Mouse (Mus musculus): ENCODE data around the gene Dgki.
A peak's percentile ranks its signal among the peaks of the same experiment; 100 is the strongest.

The Dgki gene

GRCm38 (mm10) chr6:36903159-36903794 is 396.7 kb downstream of the Dgki start:
- no peak for DNase-seq

- no peak for DNase-seq
Observed at GRCm38 (mm10) chr6:36899872-36900271, 400.1 kb downstream of the Dgki start.

GRCm38 (mm10) chr6:36898412-36898811 is 401.6 kb downstream of the Dgki start:
- no peak for DNase-seq

GRCm38 (mm10) chr6:36897616-36898149 is 402.3 kb downstream of the Dgki start:
- DNase-seq = no peak

- no peak for DNase-seq
Observed at GRCm38 (mm10) chr6:36896656-36897055, 403.3 kb downstream of the Dgki start.

- no peak for DNase-seq
Observed at GRCm38 (mm10) chr6:36891820-36892219, 408.2 kb downstream of the Dgki start.

- DNase-seq = no peak
Observed at GRCm38 (mm10) chr6:36890776-36891175, 409.2 kb downstream of the Dgki start.

GRCm38 (mm10) chr6:36890296-36890695 is 409.7 kb downstream of the Dgki start:
- DNase-seq = peak; percentile 89

GRCm38 (mm10) chr6:36881309-36881708 is 418.7 kb downstream of the Dgki start:
- no peak for DNase-seq

GRCm38 (mm10) chr6:36880643-36881263 is 419.2 kb downstream of the Dgki start:
- DNase-seq = no peak

GRCm38 (mm10) chr6:36877399-36877798 is 422.6 kb downstream of the Dgki start:
- no peak for DNase-seq

GRCm38 (mm10) chr6:36876426-36876825 is 423.6 kb downstream of the Dgki start:
- DNase-seq = no peak

GRCm38 (mm10) chr6:36875926-36876325 is 424.1 kb downstream of the Dgki start:
- no peak for DNase-seq

- DNase-seq = no peak
Observed at GRCm38 (mm10) chr6:36872876-36873275, 427.1 kb downstream of the Dgki start.

GRCm38 (mm10) chr6:36868217-36868616 is 431.8 kb downstream of the Dgki start:
- no peak for DNase-seq

- DNase-seq = peak; percentile 8
Observed at GRCm38 (mm10) chr6:36858258-36859041, 441.5 kb downstream of the Dgki start.

GRCm38 (mm10) chr6:36857627-36858257 is 442.2 kb downstream of the Dgki start:
- DNase-seq = peak; percentile 11

- peak; percentile 73 for DNase-seq
Observed at GRCm38 (mm10) chr6:36850422-36851129, 449.4 kb downstream of the Dgki start.

- no peak for DNase-seq
Observed at GRCm38 (mm10) chr6:36845288-36845687, 454.7 kb downstream of the Dgki start.

- no peak for DNase-seq
Observed at GRCm38 (mm10) chr6:36844258-36844657, 455.7 kb downstream of the Dgki start.

GRCm38 (mm10) chr6:36843031-36843488 is 456.9 kb downstream of the Dgki start:
- DNase-seq = no peak

Data from kidney, postnatal 10 days (tissue).